Mouse (Mus musculus): Measurements from ENCODE around the gene Arhgef6. TPM values are rescaled to one million over a fixed set of nuclear protein-coding genes. Genes with fewer than 3 reads are reported as not detected.

Gene Arhgef6
- total and polyA plus RNA-seq, 2 experiments, result 1.8 to 5.3 TPM

DNA sequence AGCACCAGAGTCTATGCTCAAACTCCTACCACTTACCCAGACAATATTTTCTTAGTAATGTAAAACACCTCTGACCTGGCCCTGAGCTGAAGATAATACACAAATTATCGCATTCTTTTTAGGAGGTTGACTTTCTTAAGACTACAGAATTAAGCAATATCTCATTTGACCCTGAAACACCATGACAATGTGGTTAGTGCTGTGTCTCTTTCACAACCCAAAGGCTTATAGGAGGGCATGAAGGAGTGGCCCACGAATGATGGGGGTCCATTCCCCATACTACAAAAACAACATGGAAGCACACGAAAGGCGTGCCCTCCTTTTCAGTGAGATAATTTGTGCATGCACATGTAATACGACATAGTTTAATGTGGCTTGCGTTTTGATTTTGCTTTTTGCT lies 3.2 kb downstream of the Arhgef6 start:
- no peak overlapping the region for H3K9ac ChIP-seq (ENCODE audit: low read depth, low read length)
- H3K36me3 ChIP-seq (ENCODE audit: control insufficient read depth, insufficient read depth, low read length), result no peaks in the 10 kb centered on the region
- no peaks in the 10 kb centered on the region; the same call in 1 of the 2 replicates for H3K4me1 ChIP-seq (ENCODE audit: control insufficient read depth, insufficient read depth, low read length)
- DNase-seq (ENCODE audit: extremely low read depth, low read depth, low spot score), result no peak
- TF ChIP-seq POLR2A (IDR thresholded peaks at IDR 0.05; ENCODE audit: extremely low read depth, insufficient read depth, low read length) (no peak), CTCF (IDR thresholded peaks at IDR 0.05; ENCODE audit: low read depth, low read length) (no peak)
- 96% methylated on average over 6 of the region's 6 CpGs for WGBS
- no peaks in the 10 kb centered on the region for H3K27me3 ChIP-seq (ENCODE audit: control insufficient read depth, insufficient read depth, low read length)
- no peak overlapping the region for H3K27ac ChIP-seq (replicated peaks; ENCODE audit: insufficient read depth, low read depth, low read length)
- H3K79me2 ChIP-seq (ENCODE audit: control insufficient read depth, insufficient read depth, low read length), result no peaks in the 10 kb centered on the region
- H3K4me3 ChIP-seq (ENCODE audit: insufficient read depth, low read depth, low read length), result no peak overlapping the region

DNA sequence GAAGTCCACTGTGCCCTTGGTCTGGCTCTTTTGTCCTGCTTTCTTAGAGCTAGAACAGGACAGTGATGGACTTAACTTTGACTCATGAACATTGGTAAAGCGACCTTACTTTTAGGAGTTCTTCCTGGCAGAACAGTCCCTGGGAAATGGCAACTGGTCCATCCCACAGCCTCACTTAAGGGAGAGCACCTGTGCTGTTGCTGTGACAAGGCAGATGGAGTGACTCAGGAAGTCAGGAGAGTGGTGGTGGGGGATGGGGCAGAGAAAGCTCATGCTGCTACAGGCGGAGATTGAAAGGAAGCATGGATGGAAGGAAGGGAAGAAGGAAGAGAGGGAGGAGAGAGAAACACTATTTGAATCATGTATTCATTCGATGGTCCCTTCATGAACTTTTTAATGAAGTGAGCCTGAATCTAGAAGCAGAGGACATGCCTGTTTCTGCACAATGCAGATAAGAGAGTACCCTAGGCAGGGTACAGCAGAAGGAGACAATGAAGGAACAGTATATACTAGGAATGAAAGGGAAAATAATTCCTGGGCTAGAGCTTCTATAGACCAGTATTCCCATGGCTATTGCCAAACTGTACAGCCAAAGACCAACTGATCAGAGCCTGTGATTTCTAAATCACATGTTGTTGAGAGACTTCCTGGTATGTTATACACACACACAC lies 10.7 kb downstream of the Arhgef6 start:
- Histone ChIP-seq H3K9ac (ENCODE audit: low read depth, low read length) (no peak overlapping the region), H3K4me3 (ENCODE audit: insufficient read depth, low read depth, low read length) (no peak overlapping the region), H3K79me2 (ENCODE audit: control insufficient read depth, insufficient read depth, low read length) (no peaks in the 10 kb centered on the region), H3K36me3 (ENCODE audit: control insufficient read depth, insufficient read depth, low read length) (no peaks in the 10 kb centered on the region), H3K27me3 (ENCODE audit: control insufficient read depth, insufficient read depth, low read length) (no peaks in the 10 kb centered on the region), H3K27ac (replicated peaks; ENCODE audit: insufficient read depth, low read depth, low read length) (no peak overlapping the region), H3K4me1 (ENCODE audit: control insufficient read depth, insufficient read depth, low read length) (0 out of 2 replicates have a peak, but pooled peaks cover 2% of the 10 kb centered on the region)
- no peak for TF ChIP-seq CTCF (IDR thresholded peaks at IDR 0.05; ENCODE audit: low read depth, low read length)
- TF ChIP-seq POLR2A (IDR thresholded peaks at IDR 0.05; ENCODE audit: extremely low read depth, insufficient read depth, low read length), result no peak
- DNase-seq (ENCODE audit: extremely low read depth, low read depth, low spot score), result no peak
- WGBS, result 81% methylated on average over 3 of the region's 3 CpGs

DNA sequence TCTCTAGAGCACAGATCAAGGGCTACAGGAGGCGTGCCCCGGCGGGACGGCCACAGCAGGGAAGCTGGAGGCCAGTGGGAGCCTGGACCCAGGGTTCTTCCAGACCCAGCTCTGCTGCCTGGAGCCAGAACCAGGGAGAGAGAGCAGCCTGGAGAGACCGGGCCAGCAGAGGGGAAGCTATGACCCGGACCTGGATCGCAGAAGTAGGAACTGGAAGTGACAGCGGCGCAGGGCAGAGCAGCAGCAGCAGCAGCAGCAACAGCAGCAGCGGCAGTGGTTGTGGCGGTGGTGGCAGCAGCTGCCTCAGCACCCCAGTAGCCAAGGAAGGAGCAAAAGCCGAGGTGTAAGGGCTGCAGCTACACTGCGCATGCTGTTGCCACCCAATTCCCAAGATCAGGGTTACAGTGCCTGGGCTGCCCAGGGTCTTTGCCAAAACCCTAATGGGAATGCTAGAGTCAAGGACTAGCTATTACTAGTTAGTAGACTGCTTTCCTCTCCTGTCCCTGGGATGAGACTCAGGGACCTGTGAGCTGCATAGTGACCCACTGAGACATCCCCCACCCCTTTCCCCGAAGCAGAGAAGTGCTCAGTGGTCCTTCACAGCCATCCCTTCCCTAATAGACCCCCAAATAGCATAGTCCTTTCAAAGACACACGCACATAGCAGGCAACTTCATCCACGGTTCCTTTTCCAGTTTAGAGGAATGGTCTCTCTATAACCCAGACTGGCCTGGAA lies 11.9 kb downstream of the Arhgef6 start:
- peak; percentile 15 for DNase-seq (ENCODE audit: extremely low read depth, low read depth, low spot score)
- Histone ChIP-seq H3K27ac (replicated peaks; ENCODE audit: insufficient read depth, low read depth, low read length) (peak overlapping the region; percentile 23; the same call in 1 of the 2 replicates), H3K79me2 (ENCODE audit: control insufficient read depth, insufficient read depth, low read length) (no peaks in the 10 kb centered on the region), H3K36me3 (ENCODE audit: control insufficient read depth, insufficient read depth, low read length) (no peaks in the 10 kb centered on the region), H3K4me1 (ENCODE audit: control insufficient read depth, insufficient read depth, low read length) (0 out of 2 replicates have a peak, but pooled peaks cover 2% of the 10 kb centered on the region), H3K9ac (ENCODE audit: low read depth, low read length) (peak overlapping the region; percentile 50), H3K4me3 (ENCODE audit: insufficient read depth, low read depth, low read length) (peak overlapping the region; percentile 80), H3K27me3 (ENCODE audit: control insufficient read depth, insufficient read depth, low read length) (no peaks in the 10 kb centered on the region)
- 13% methylated on average over 16 of the region's 16 CpGs for WGBS
- TF ChIP-seq POLR2A (IDR thresholded peaks at IDR 0.05; ENCODE audit: extremely low read depth, insufficient read depth, low read length), result no peak
- TF ChIP-seq CTCF (IDR thresholded peaks at IDR 0.05; ENCODE audit: low read depth, low read length), result no peak

DNA sequence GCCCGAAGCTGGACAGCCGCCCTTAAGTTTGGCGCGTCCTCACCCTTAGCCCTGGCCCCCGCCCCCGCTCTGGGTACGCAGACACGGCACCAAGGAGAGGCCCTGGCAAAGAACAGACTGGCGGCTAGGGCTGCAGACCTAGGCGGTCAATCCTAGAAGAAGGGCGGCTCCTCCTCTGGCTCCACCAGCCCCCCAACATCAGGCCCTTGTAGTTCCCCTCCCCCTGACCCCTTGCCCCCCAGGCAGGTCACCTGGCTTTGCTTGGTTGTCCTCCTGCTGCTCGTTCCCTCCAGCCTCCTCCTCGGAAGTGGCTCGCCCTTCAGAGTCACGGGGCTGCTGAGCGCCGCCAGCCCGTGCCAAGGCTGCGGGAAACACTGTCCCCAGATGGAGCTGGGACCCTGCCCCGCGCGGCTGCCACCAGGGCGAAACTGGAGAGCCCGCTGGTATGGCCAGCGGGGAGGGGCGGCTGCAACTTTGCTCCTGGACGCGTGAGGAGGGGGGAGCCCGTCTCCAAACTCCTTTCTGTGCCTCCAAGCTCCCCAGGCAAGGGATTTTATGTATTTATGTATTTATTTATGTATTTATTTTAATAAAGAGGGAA lies 12.6 kb downstream of the Arhgef6 start:
- H3K9ac ChIP-seq (ENCODE audit: low read depth, low read length), result peak overlapping the region; percentile 81
- no peak overlapping the region; the same call in 1 of the 2 replicates for H3K27ac ChIP-seq (replicated peaks; ENCODE audit: insufficient read depth, low read depth, low read length)
- 3% methylated on average over 26 of the region's 29 CpGs for WGBS
- no peaks in the 10 kb centered on the region for H3K27me3 ChIP-seq (ENCODE audit: control insufficient read depth, insufficient read depth, low read length)
- H3K36me3 ChIP-seq (ENCODE audit: control insufficient read depth, insufficient read depth, low read length), result no peaks in the 10 kb centered on the region
- peak overlapping the region; percentile 80 for H3K4me3 ChIP-seq (ENCODE audit: insufficient read depth, low read depth, low read length)
- H3K79me2 ChIP-seq (ENCODE audit: control insufficient read depth, insufficient read depth, low read length), result no peaks in the 10 kb centered on the region
- no peak for DNase-seq (ENCODE audit: extremely low read depth, low read depth, low spot score)
- TF ChIP-seq POLR2A (IDR thresholded peaks at IDR 0.05; ENCODE audit: extremely low read depth, insufficient read depth, low read length) (no peak), CTCF (IDR thresholded peaks at IDR 0.05; ENCODE audit: low read depth, low read length) (no peak)
- H3K4me1 ChIP-seq (ENCODE audit: control insufficient read depth, insufficient read depth, low read length), result 0 out of 2 replicates have a peak, but pooled peaks cover 2% of the 10 kb centered on the region

DNA sequence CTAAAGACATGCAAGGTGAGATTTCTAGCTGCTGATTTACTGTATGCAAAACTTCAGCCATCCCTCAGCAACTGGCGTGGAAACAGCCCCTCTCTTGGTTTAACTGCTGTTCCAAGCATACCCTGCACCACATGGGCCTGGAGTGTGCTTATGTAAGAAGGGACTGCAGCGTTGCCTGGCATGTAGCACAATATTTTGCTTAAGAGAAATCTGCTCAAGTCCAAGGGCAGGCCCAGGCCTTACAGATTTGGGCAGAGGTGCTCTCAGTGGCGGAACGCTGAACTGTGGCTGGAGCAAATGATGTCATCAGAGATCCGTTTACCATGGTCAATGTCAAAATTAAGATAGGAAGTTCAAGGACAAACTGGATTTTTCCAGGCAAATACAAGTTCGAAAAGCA lies 13.6 kb downstream of the Arhgef6 start:
- Histone ChIP-seq H3K36me3 (ENCODE audit: control insufficient read depth, insufficient read depth, low read length) (no peaks in the 10 kb centered on the region), H3K27ac (replicated peaks; ENCODE audit: insufficient read depth, low read depth, low read length) (no peak overlapping the region), H3K79me2 (ENCODE audit: control insufficient read depth, insufficient read depth, low read length) (no peaks in the 10 kb centered on the region), H3K4me1 (ENCODE audit: control insufficient read depth, insufficient read depth, low read length) (0 out of 2 replicates have a peak, but pooled peaks cover 2% of the 10 kb centered on the region), H3K9ac (ENCODE audit: low read depth, low read length) (no peak overlapping the region), H3K4me3 (ENCODE audit: insufficient read depth, low read depth, low read length) (no peak overlapping the region), H3K27me3 (ENCODE audit: control insufficient read depth, insufficient read depth, low read length) (no peaks in the 10 kb centered on the region)
- peak; percentile 16 for DNase-seq (ENCODE audit: extremely low read depth, low read depth, low spot score)
- no peak for TF ChIP-seq CTCF (IDR thresholded peaks at IDR 0.05; ENCODE audit: low read depth, low read length)
- TF ChIP-seq POLR2A (IDR thresholded peaks at IDR 0.05; ENCODE audit: extremely low read depth, insufficient read depth, low read length), result no peak
- WGBS, result 40% methylated on average over 6 of the region's 6 CpGs

All from liver, adult 2 months (tissue).